Mouse (Mus musculus) ES-Bruce4 (cell line): ENCODE results near the gene Ppcs.

ENCODE experiments used
- CTCF ChIP-seq: IDR thresholded peaks from one replicate; pipeline ENCODE4 v1.8.1; 2011; ENCODE audit warnings: low read depth, low read length
- EP300 ChIP-seq: IDR thresholded peaks from 2 replicates; pipeline ENCODE4 v1.6.1; 2011; ENCODE audit warnings: low read depth, low read length; ENCODE audit not compliant: insufficient read depth
- POLR2A ChIP-seq: IDR thresholded peaks from one replicate; pipeline ENCODE4 v1.8.1; 2011; ENCODE audit warnings: low read length; ENCODE audit not compliant: insufficient read depth

DNA sequence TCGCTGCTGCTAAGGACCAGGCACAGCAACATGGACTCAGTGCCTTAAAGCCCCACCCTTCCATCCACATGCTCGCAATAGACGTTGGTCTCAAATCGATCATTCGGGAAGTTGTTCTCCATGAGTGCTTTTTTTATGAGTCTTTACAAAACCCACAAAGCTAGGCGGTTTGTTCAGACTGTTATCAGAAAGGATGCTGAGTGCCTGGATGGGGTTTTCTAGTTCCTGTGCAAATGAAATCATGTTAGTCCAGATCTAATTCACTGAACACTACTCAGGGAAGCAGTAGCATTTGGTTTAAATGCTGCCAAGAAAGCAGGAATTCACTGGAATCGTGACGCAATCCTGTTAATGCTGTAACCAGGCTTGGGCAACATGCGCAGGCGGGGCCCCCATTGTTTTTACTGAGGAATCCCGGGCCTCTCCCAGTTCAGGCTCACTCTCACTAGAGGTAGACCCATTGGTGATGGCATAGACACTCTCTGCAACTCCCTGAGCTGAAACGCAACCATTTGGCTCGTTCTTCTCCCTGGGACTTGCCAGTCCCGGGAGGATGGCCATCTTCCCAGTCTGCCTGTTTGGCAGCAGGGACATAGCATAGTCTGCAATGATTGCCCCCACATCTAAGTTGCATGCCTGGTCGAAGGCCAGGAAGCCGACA lies 45.6 kb upstream of the Ppcs start:
- TF ChIP-seq CTCF (no peak), POLR2A (no peak), EP300 (no peak)
